Mouse (Mus musculus) c-Kit-positive CD71-positive TER-119-positive erythroid progenitor cells, embryonic 14.5 days (primary cell): ENCODE data around the gene Dhx32.
"Not testable (repeated sequence)": the region's sequence is repeated elsewhere in the genome, so short reads cannot be mapped to it uniquely, and the experiment has no call there.

Experiments
- DNase-seq: peaks from one replicate; pipeline ENCODE4 v3.0.0-alpha.2; 2013; ENCODE audit warnings: low spot score

Dhx32 gene

DNA sequence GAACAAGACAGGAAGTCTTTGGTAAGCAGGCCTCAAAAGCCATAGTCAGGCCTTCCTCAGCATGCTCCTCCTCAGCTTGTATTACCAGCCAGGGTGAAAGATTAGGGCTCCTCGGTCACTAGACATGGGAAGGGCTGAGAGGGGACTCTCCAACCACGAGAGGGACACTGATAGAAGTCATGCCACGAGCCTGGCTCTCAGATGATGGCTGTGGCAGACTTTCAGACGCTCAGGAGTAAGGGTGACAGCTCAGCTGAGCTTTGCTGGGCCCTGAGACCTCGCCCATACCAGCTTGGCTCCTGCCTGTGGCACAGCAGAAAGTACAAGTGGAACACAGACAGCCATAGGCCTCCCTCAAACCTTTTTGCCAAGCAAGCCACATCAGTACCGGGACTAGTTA is 55.5 kb downstream of the Dhx32 start:
- no peak for DNase-seq

DNA sequence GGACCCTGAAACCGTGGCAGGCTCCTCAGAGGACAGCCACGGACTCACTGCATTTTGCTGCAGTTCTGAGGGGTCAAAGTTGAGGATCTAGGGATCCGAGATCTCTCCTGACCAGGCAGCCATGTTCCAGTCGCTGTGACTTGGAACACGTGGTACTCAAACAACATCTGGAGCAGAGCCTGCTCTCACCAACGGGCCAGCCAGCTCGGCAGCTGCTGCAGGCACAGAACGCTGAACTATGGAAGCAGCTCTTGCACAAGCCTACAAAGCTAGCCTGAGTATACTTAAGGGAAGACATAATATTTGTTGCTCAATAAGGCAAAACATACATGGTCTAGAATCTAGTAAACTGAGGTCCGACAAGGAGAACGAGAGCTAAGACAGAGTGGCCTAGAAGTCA is 57.0 kb downstream of the Dhx32 start:
- DNase-seq, result no peak

DNA sequence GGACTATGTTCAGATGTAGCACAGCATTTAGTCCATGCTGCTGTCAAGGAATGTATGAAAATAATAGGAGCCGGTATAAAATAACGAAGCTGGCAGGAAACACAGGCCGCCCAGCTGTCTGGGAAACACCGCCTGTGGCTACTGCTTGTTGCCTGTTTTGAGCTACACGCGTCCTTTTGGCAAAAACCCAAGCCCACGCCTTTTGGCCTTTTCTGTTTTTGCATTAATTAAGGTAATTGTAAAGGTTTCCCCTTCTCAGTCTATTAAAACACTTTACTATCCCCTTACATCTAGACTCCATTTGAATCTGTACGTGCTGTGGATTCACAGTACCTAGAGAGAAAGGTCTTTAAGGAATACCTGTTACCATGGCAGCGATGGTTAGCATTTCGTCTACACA is 57.7 kb downstream of the Dhx32 start:
- no peak for DNase-seq

DNA sequence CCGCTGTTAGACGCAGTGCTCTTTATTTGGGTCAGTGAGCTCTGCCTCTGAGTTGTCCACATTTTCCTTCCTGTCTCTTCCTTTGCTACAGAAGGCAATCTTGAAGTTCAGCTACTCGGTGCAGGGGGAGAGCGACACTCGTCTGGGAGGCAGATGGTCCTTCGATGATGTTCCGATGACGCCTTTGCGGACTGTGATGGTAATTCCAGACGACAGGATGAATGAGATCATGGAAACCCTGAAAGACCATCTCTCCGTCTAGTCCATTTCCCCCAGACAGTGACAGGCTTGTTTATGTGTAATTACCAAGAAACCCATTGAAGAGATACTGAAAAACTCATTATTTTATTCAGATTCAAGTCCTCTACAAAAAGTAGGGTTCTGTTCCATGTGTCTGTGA is 61.9 kb downstream of the Dhx32 start:
- DNase-seq, result no peak

DNA sequence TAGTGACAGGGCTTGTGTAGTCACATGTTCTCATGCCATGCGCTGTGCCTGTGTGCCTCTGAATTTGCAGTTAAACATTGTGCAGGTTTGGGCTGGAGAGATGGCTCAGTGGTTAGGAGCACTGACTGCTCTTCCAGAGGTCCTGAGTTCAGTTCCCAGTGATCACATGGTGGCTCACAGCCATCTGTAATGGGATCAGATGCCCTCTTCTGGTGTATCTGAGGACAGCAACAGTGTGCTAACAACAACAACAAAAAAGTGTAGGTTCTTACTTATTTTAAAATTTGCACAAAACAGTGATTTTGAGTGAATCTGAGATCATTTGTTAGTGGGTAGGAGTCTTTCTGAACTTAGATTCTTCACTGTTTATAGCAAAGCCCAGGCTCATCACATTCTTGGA is 63.9 kb downstream of the Dhx32 start:
- DNase-seq, result no peak

DNA sequence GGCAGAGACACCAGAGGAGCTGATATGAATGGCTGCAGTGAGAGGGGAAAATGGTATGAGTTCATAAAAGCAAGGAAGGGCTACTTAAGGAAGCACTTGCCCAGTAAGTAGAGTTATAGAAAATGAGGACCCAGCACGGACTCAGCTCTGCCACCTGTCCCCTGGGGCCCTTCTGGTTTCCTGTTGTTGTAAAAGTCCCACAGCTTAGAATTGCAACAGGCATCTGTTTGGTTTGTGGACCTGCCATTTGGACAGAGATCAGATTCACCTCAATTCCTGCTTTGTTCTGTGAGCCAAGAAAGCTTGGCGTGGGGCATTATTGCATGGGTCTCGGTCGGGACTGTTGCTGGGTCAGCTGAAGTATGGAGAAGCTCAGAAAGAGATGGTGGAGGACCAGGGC is 67.1 kb downstream of the Dhx32 start:
- no peak for DNase-seq

DNA sequence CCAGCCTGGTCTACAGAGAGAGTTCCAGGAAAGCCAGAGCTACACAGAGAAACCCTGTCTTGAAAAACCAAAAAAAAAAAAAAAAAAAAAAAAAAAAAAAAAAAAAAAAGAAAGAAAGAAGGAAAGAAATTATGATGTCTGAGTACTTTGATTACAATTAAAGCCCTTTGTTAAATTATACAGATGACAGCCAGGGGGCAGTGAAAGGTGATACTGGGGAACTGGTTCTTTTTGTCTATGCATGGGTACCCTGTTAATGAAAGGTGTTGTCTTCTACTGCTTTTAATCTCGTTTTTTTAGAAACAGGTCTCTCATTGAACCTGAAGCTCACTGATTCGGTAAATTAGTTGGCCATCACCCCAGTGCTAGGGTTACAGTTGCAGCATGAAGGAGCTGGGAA is 75.2 kb downstream of the Dhx32 start:
- DNase-seq, result no peak

DNA sequence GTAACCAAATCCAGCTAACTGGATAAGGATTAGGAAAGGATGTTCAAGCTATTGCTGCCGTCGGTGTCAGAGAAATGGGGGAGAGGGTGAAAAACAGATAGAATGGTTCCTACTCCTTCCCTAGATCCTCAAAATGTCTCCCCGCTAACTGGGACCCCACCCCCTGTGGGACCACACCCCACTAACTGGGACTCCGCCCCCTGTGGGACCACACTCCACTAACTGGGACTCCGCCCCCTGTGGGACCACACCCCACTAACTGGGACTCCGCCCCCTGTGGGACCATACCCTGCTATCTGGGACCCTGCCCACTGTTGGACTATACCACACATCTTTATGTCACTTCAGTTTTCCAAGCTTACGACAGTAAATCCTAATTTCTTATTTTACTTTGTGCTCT is 78.6 kb downstream of the Dhx32 start:
- DNase-seq, result no peak

DNA sequence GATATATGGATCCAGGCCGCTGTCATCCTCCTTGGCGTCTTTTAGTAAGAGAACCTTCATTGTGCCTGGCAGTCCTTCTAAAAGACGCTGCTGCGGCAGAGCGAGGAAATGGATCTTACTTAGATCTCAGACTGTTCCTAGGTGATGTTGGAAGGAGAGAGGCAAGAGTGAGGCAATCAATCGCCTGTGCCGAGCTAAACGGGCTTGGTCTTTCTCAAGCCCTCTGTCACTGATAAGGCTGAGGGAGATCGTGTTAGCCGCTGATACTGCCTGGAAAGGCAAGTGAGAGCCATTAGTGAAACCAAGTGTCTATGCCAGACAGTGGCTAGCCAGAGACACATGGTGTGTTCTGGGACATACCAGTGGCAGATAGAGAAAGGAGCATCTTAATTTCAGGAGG is 80.2 kb downstream of the Dhx32 start:
- DNase-seq, result peak; percentile 91

DNA sequence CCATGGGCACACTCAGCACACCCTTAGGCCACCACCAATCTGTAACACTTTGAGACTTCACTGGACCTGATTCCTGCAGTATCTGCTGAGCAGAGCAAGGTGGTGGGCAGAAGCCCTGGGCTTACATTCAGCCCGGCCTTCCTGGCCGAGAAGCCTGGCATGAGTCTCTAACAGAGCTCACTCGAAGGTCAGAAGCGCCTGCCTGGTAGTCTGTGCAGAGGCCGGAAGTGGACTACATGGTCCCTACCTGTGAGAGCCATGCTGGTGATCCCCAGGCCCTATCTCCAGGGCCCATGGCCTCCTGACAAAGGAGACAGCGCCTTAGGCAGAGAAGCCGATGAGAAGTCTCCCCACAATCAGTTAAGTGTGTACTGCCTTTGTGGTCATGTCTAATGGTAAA is 81.2 kb downstream of the Dhx32 start:
- no peak for DNase-seq

DNA sequence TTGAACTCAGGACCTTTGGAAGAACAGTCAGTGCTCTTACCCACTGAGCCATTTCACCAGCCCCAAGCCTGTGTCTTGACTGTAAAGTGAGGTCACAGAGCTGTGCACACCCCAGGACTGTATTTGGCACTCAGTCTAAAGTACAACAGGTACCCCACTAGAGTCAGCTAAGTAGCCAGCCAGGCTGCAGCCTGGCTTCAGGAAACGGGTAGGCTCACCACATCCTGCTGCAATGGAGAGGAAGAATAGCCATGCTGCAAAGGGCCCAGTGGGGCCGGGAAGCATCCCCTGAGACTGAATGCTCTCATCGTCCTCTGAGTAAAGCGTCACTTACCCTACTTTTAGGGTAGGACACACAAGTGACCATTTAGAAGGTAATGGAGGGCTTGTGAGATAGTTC is 82.6 kb downstream of the Dhx32 start:
- no peak for DNase-seq

DNA sequence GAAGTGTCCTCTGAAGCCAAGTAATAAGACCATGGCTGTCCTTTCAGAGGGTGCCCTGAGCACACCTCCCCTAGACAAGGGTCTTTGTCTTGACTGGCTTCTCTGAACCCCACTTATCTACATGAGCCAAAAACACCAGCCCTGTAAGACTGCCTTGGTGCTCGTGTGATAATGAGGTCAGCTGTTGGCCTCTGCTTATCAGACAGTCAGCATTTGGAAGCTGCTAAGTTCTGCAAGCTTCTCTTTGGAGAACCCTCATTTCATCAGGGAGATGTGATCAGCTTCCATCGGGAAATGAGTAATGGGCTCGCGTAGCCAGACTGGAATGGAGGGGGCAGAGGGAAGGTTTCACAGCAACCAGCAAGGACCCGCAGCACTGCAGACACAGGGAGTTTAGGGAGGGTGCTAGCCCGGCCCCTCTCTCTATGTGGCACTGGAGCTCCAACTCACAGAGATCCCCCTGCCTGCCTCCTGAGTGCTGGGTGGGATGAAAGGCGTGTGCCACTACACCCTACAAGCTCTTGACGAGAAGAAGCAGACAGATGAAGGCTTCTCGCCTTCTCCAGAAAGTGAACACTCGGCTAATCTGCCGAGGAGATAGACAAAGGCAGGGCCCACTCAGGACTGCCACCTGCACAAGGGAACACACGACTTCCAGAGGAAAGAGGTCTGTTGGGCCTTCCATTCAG is 84.4 kb downstream of the Dhx32 start:
- DNase-seq, result peak; percentile 87

DNA sequence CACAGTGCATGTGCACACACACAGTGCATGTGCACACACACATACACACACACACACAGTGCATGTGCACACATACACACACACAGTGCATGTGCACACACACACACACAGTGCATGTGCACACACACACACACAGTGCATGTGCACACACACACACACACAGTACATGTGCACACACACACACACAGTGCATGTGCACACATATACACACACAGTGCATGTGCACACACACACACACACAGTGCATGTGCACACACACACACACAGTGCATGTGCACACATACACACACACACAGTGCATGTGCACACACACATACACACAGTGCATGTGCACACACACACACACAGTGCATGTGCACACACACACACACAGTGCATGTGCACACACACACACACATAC is 96.9 kb downstream of the Dhx32 start:
- DNase-seq, result not testable (repeated sequence)

DNA sequence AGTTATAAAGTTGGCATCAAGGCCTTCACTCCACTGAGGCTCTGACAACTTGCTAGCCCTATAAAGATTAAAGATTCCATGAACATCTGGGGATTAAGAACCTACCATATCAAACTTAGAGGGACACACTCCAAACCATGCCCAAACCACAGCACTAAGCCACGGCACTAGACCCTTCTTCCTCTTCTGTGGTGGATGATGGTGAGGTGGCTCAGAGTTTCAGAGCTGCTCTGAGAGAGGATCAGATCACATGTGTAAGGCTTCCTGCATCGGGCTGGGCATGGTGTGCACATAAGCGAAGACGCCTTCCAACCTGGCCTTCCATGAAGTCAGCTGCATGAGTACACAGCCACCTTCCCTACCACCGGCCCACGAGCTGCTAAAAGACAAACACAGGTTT is 97.8 kb downstream of the Dhx32 start:
- DNase-seq, result no peak

DNA sequence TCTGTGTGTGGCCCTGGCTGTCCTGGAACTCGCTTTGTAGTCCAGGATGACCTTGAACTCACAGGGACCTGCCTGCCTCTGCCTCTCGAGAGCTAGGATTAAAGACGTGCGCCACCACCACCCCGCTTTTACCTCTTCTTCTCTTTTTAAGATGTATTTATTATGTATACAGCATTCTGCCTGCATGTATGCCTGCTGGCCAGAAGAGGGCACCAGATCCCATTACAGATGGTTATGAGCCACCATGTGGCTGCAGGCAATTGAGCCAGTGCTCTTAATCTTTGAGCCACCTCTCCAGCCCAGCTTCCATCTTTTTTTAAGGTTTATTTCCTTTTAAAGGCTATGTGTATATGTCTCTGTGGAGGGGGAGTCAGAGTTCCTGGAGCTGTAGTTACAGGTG is 98.4 kb downstream of the Dhx32 start:
- DNase-seq, result no peak

DNA sequence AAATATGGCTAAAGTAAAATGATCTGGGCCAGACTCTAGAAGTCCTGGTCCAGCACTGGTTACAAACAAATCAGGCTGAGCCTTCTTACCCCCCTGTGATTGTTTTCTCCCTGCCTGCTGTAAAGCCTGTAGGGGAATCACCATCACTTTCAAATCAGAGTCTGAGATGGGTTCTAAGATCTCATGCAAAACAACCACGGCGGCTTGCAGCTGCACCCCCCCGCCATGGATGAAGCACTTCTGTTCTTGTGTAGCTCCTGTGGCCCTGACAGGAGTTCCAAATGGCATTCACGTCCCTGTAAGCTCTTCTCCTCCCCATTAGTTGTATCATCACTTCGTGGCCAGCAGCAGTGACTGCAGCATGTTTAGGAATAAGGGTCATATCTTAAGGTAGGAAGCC is 98.9 kb downstream of the Dhx32 start:
- no peak for DNase-seq

DNA sequence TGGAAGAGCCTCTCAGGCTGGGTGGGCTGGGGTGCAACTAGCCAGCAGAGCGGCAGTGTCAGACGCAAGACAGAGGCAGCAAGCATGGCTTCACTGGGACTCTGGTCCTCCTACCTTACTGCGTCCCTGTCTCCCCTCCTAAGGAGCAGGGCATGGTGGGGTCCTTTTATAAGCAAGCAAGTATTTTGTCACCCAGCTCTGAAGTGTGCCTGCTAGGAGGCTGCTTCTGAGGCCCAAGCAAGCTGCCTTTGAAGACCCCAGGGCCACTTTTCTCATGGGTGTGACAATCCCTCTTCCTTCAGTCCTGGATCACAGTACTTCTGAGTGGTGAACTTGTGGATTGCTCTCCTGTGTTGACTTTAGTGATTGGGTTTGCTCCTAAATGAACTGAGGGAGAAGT is 102.6 kb downstream of the Dhx32 start, which contains the start of gene Mmp21:
Gene Mmp21, minus strand, starts transcription at position 101 of the 400 bp plus-strand sequence.
- DNase-seq, result no peak

DNA sequence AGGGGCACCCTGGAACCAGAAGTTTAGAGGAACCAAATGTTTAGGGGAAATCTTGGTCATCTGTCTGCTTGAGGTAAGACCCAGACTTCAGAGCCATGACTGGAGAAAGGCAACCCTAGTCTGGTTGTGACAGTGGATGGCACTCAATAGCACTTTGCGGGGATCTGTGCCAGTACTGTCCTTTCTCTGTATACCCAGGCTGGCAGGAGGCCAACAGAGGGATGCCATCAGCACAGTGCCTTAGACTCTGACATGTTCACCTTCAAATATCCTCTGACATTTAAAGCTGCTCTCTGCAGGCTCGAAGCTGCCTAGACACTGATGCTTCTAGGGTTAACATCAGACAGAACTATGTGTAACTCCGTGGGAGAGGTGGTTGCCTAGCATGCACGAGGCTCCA is 103.1 kb downstream of the Dhx32 start:
- no peak for DNase-seq

DNA sequence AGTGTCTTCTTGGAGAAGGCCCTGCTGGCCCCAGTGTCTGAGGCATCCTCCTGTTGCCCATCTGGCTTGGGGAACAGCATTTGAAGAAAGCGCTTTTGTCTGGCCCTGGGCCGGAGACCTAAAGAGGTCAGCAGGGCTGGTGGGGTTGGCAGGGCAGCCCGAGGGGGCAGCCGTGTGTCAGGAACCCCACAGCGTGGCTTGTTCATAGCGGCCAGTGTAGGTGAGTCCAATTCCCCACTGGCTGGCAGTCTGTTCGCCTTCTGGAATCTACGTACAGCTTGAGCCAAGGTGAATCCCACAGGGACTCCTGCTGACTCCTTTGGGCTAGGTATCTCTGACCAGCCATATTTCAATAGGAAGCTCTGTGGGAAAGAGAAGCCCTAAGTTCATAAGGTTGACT is 103.8 kb downstream of the Dhx32 start:
- DNase-seq, result no peak

DNA sequence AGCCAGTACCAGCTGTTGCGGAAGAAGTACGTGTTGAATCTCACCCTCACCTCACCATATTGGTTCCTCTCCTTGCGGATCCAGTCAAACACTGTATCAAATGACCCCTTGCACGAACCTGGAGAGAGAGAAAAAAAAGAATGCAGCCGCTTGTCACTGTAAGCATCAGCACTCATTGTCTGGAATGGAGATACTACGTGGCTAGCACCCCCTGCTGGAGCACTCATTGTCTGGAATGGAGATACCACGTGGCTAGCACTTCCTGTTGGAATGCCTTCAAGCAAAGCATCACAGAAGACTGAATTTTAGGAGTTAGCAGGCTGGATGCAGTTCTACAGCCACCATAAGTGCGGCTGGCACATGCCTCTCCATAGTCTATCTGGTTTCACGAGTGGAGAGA is 106.5 kb downstream of the Dhx32 start:
- DNase-seq, result no peak
